Comparison of ENCODE assay signal across 34 mouse cellular contexts in genomic region chr14:120566945-120567344, GRCm38 (mm10).
"Had no signal": no experiment of that assay in that cellular context is flagged by ENCODE, and none has a peak within 500 bp of the region (broad histone marks: within the 10 kb centered on the region; RNA-seq: fewer than 3 reads in every experiment).

No protein-coding gene starts in this region.

- H3K9me3 ChIP-seq: heart, embryonic 12.5 days; heart, embryonic 13.5 days; heart, embryonic 15.5 days; hindbrain, embryonic 10.5 days; hindbrain, embryonic 12.5 days; hindbrain, embryonic 13.5 days; hindbrain, embryonic 15.5 days; intestine, embryonic 15.5 days; kidney, embryonic 15.5 days had no signal

- H3K9ac ChIP-seq: heart, embryonic 12.5 days; heart, embryonic 13.5 days; heart, embryonic 15.5 days; hindbrain, embryonic 12.5 days; hindbrain, embryonic 13.5 days; hindbrain, embryonic 14.5 days; hindbrain, embryonic 15.5 days; intestine, embryonic 15.5 days; kidney, embryonic 15.5 days had no signal

- H3K4me2 ChIP-seq: heart, embryonic 11.5 days; heart, embryonic 12.5 days; heart, embryonic 13.5 days; heart, embryonic 15.5 days; hindbrain, embryonic 12.5 days; hindbrain, embryonic 13.5 days; hindbrain, embryonic 14.5 days; hindbrain, embryonic 15.5 days; intestine, embryonic 15.5 days; kidney, embryonic 15.5 days had no signal

- H3K4me3 ChIP-seq: heart, embryonic 12.5 days; heart, embryonic 13.5 days; heart, embryonic 15.5 days; hindbrain, embryonic 10.5 days; hindbrain, embryonic 12.5 days; hindbrain, embryonic 13.5 days; hindbrain, embryonic 15.5 days; intestine, embryonic 15.5 days; kidney, embryonic 15.5 days; layer of hippocampus, adult 2 months had no signal

- DNase-seq: heart, postnatal 10 days; heart, postnatal 14 days; heart, postnatal 36 days; heart, postnatal 4 days; kidney, adult 11 months; kidney, adult 18-20 months; kidney, adult 2 months; kidney, adult 8-10 months; kidney, adult 9 months; kidney, postnatal 10 days; kidney, postnatal 14 days; kidney, postnatal 25 days; kidney, postnatal 36 days; kidney, postnatal 4 days; layer of hippocampus, adult 9-11 months; layer of hippocampus, postnatal 36 days had no signal

- H3K27ac ChIP-seq: heart, embryonic 13.5 days; heart, embryonic 15.5 days; hindbrain, embryonic 10.5 days; hindbrain, embryonic 12.5 days; hindbrain, embryonic 13.5 days; hindbrain, embryonic 14.5 days; hindbrain, embryonic 15.5 days; hindbrain, postnatal 0 days; intestine, embryonic 15.5 days; kidney, embryonic 15.5 days; kidney, postnatal 0 days; layer of hippocampus, adult 2 months had no signal

- H3K36me3 ChIP-seq: heart, embryonic 12.5 days; heart, embryonic 13.5 days; heart, embryonic 15.5 days; hindbrain, embryonic 10.5 days; hindbrain, embryonic 12.5 days; hindbrain, embryonic 13.5 days; hindbrain, embryonic 15.5 days; intestine, embryonic 15.5 days; kidney, embryonic 15.5 days had no signal

- ATAC-seq: hindbrain, embryonic 16.5 days; hindbrain, postnatal 0 days; inflammation-experienced regulatory T-cells, adult 6 months; intestine, embryonic 15.5 days; intestine, embryonic 16.5 days; intestine, postnatal 0 days had no signal

- H3K4me1 ChIP-seq: hindbrain, embryonic 12.5 days; hindbrain, embryonic 13.5 days; hindbrain, embryonic 15.5 days; intestine, embryonic 15.5 days; kidney, embryonic 15.5 days had no signal

- H3K27me3 ChIP-seq: heart, embryonic 12.5 days; heart, embryonic 13.5 days; heart, embryonic 15.5 days; hindbrain, embryonic 12.5 days; hindbrain, embryonic 13.5 days; hindbrain, embryonic 15.5 days; intestine, embryonic 15.5 days; kidney, embryonic 15.5 days had no signal
